Mouse (Mus musculus) bone marrow, adult 2 months (tissue): Measurements from ENCODE around the gene Mdk. TPM values are rescaled to one million over a fixed set of nuclear protein-coding genes. Genes with fewer than 3 reads are reported as not detected.
A peak's percentile ranks its signal among the peaks of the same experiment; 100 is the strongest.

Experiments used
- H3K27ac ChIP-seq: fragments of 200-500 bp; 2 replicates; pipeline ENCODE4 v1.5.1; 2012; ENCODE audit warnings: low read depth, mild to moderate bottlenecking, control low read depth, inconsistent platforms, low read length; ENCODE audit not compliant: control insufficient read depth, poor library complexity, insufficient read depth
- H3K4me1 ChIP-seq: fragments of 200-500 bp; 2 replicates; pipeline ENCODE4 v1.6.1; 2011; ENCODE audit warnings: low read length; ENCODE audit not compliant: control insufficient read depth, insufficient read depth
- H3K4me3 ChIP-seq: fragments of 200-500 bp; replicated peaks from 2 replicates; pipeline ENCODE3; 2011; ENCODE audit warnings: mild to moderate bottlenecking, low read depth, low read length, control low read depth; ENCODE audit not compliant: control insufficient read depth
- CTCF ChIP-seq: fragments of 200-500 bp; IDR thresholded peaks from 2 replicates; pipeline ENCODE4 v1.5.1; 2011; ENCODE audit warnings: low read length, control low read depth; ENCODE audit not compliant: control insufficient read depth, insufficient read depth
- POLR2A ChIP-seq: fragments of 200-500 bp; IDR thresholded peaks from 2 replicates; pipeline ENCODE4 v1.6.1; 2011; ENCODE audit warnings: low read depth, mild to moderate bottlenecking, control low read depth, low read length, borderline replicate concordance; ENCODE audit not compliant: control insufficient read depth
- WGBS: fragments of 180-500 bp; shearing (Covaris S2); methylation state at CpG from one replicate; pipeline ENCODE4 v1.1.7; 2018; 5-methylcytosine and 5-hydroxymethylcytosine counted together
- polyA plus RNA-seq: library from polyadenylated mRNA; stranded (reverse); fragments of >200 nt; gene quantifications from 2 replicates; pipeline ENCODE4 v1.2.4, GENCODE M21; 2011; ENCODE audit warnings: low replicate concordance; ENCODE audit not compliant: missing spikeins, insufficient read depth, insufficient read length

Mdk gene
- polyA plus RNA-seq, 1 experiment = 18.6 TPM

DNA sequence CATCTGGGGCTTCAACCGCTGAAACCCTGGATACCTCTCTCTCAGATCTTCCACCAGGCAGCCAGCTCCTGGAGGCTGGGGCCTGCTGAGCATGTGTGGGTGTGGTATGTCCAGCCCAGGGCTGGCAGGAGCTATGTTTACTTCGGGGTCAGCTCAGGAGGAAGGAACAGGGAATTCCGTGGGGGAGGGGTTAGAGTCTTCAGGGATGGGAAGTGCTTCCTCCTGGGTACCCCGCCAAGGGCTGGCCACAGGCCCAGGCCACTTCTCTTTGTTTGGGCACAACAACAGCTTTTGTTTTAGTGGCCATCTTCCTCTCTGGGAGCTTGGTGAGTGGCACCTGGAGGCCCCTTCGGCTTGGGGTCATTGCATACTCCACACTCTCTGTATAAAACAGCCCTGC lies 21.7 kb upstream of the Mdk start:
- no peak overlapping the region for H3K4me3 ChIP-seq
- 37% methylated on average over 5 of the region's 5 CpGs for WGBS
- no peak overlapping the region for H3K27ac ChIP-seq
- peaks cover 12% of the 10 kb centered on the region for H3K4me1 ChIP-seq
- TF ChIP-seq POLR2A (no peak), CTCF (no peak)

DNA sequence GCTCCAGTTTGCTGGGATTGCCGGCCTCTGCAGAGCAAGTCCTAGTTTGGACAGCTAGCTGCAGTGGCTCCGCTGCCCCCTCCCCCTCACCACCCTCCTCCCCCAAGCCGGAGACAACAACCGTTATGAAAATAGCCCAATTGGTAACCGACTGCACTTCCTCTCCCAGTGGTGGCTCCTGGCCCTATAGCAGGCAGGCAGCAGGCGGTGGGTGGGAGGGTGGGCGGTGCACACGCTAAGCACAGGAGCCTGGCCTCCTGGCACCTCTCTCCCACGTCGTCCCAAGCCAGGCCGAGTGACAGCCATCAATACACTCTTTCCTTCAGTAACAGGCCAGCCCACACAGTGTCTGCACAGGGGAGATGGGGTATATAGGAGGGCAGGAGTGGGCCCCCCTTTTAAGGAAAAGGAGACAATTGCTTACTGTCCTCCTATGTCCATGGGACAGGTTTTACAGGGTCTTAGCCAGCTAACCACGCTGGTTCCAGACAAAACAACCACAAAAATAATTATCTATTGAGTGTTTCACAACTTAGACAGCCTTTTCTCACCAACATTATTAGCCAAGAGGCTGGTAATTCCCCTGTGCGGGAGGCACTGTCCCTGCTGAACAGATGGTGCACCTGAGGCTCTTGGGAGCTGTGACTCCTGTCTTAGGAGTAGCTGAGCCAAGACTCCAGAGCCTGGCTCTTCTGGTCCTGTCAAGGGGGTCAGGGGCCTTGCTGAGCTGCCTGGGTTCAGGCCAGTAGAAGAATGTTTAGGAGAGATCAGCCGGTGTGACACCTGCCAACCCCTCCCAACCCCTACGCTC lies 18.4 kb upstream of the Mdk start:
- Histone ChIP-seq H3K27ac (peak overlapping the region; percentile 75), H3K4me3 (peak overlapping the region; percentile 41), H3K4me1 (peaks cover 13% of the 10 kb centered on the region)
- 3% methylated on average over 15 of the region's 15 CpGs for whole genome bisulfite sequencing
- no peak for TF ChIP-seq CTCF
- no peak for TF ChIP-seq POLR2A

DNA sequence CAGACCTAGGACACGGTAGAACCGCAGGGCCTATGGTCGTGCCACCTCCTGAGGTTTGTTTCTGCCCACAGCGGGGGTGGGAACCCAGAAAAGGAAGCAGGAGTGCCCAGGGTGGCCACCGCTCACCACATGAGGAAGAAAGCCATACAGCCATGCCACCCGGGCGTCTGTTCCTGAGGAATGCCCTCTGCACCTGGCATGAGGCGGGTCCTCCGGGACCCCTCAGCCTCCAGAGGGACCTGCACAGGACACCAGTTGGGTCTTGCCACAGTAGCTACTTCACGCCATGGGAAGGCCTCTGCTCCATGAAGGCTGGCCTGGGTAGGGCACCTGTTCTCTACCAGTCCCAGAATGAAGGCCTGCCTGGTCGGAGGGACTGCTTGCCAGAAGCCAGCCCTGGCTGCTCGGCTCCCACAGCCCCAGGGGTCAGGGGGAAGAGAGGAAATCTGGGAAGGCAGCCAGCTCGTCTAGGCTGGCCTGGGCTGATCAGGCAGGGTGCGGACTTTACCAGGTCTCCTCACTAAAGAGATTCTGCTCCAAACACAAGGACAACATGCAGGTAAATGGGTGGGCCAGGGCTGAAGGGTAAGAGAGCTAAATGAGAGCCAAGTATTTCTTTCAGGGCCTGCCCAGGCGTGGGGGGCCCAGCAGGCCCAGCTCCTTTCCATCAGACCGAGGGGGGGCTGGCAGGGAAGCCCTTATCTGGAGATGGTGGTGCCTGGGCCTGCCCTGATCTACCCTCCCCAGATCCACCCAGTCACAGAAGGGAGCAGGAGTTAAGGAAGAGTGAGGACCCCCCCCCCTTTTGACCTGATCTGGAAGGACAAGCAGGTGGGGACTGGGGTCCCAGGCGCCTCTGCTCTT lies 17.5 kb upstream of the Mdk start:
- peaks cover 13% of the 10 kb centered on the region for H3K4me1 ChIP-seq
- WGBS = 2% methylated on average over 17 of the region's 17 CpGs

DNA sequence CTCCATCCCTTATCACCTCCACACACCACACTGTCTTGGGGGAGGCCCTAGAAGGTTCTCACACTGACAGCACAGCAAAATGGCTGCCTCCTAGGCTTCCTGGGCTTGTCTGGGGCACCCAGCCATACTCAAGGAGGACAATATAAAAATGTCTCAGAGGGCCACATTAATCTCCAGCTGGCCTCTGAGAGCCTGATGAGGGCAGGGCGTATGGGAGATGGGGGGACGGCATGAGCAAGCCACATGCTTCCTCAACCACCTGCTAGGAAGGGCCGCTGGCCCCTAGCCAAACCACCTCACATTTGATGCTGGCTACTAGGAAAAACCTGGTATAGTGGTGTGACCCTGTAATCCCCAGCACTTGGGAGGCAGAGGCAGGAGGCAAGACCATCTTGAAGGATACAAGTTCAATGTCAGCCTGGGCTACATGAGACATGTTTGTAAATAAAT lies 16.7 kb upstream of the Mdk start:
- WGBS = 3% methylated on average over 3 of the region's 3 CpGs
- no peak overlapping the region for H3K4me3 ChIP-seq

More for the DNA sequence above, 17.5 kb upstream of the Mdk start:
- Histone ChIP-seq H3K4me3 (peak overlapping the region; percentile 58), H3K27ac (peak overlapping the region; percentile 75)
- TF ChIP-seq POLR2A (peak; percentile 18; the same call in 1 of the 2 replicates), CTCF (no peak)

GRCm38 (mm10) chr2:91948151-91948509 lies 16.0 kb upstream of the Mdk start:
- peak overlapping the region; percentile 6 for H3K4me3 ChIP-seq
- TF ChIP-seq POLR2A (no peak), CTCF (no peak)
- H3K27ac ChIP-seq = peak overlapping the region; percentile 57
- peaks cover 13% of the 10 kb centered on the region for H3K4me1 ChIP-seq
- WGBS = 5% methylated on average over 6 of the region's 6 CpGs

More for the DNA sequence above, 16.7 kb upstream of the Mdk start:
- Histone ChIP-seq H3K4me1 (peaks cover 13% of the 10 kb centered on the region), H3K27ac (peak overlapping the region; percentile 75)
- TF ChIP-seq CTCF (no peak), POLR2A (no peak)

GRCm38 (mm10) chr2:91947397-91948150 lies 15.5 kb upstream of the Mdk start:
- TF ChIP-seq POLR2A = no peak
- no peak for TF ChIP-seq CTCF
- Histone ChIP-seq H3K4me3 (peak overlapping the region; percentile 10), H3K27ac (peak overlapping the region; percentile 57), H3K4me1 (peaks cover 13% of the 10 kb centered on the region)
- WGBS = 23% methylated on average over 11 of the region's 11 CpGs

DNA sequence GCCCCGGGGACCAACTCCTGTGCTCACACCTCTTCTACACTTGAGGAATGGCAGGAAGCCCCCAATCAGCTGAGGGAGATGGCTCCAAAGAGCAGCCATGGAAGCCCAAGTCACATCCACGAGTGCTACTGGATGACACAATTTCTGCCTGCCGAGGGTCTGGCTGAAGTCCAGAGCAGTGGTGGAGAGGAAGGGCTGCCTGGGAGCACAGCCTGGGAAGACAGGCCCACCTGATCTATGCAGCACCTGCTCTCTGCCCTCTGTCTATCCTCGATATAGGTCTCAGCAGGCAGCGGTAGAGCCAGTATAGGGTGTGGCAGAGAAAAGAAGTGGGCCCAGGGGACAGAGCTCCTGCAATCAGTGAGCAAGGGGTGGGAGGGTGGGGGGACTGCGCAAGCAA lies 14.7 kb upstream of the Mdk start:
- 39% methylated on average over 6 of the region's 6 CpGs for WGBS
- TF ChIP-seq CTCF = no peak
- TF ChIP-seq POLR2A = no peak
- no peak overlapping the region for H3K4me3 ChIP-seq
- H3K27ac ChIP-seq = no peak overlapping the region
- H3K4me1 ChIP-seq = peaks cover 13% of the 10 kb centered on the region
